Mouse (Mus musculus) hindbrain, embryonic 14.5 days (tissue): ENCODE data around the gene Thap3. TPM values are rescaled to one million over a fixed set of nuclear protein-coding genes. Genes with fewer than 3 reads are reported as not detected.
A peak's percentile ranks its signal among the peaks of the same experiment; 100 is the strongest.

Experiments
- ATAC-seq: fragments of 200-750 bp; cut with Nextera tagmentation; 2 replicates; pipeline ENCODE4 v1.8.0; 2017; ENCODE audit warnings: moderate number of reproducible peaks, mild to moderate bottlenecking, moderate TSS enrichment, moderate library complexity; ENCODE audit not compliant: low FRiP score
- DNase-seq: peaks from one replicate; pipeline ENCODE4 v3.0.0-alpha.2; 2015; ENCODE audit warnings: low spot score
- H3K27ac ChIP-seq: fragments of 300-500 bp; sonication (generic); 2 replicates; pipeline ENCODE4 v1.5.1; 2014; ENCODE audit warnings: mild to moderate bottlenecking, moderate library complexity
- H3K27me3 ChIP-seq: fragments of 300-500 bp; sonication (generic); 2 replicates; pipeline ENCODE4 v1.6.1; 2014; ENCODE audit warnings: mild to moderate bottlenecking, low read length, mixed read lengths; ENCODE audit not compliant: control insufficient read depth, insufficient read depth
- H3K36me3 ChIP-seq: fragments of 300-500 bp; sonication (generic); replicated peaks from 2 replicates; pipeline ENCODE4 v1.6.1; 2014; ENCODE audit not compliant: control insufficient read depth, insufficient read depth
- H3K4me1 ChIP-seq: fragments of 300-500 bp; sonication (generic); replicated peaks from 2 replicates; pipeline ENCODE4 v1.6.1; 2014; ENCODE audit warnings: antibody characterized with exemption, low read length, mixed read lengths; ENCODE audit not compliant: control insufficient read depth, insufficient read depth
- H3K4me2 ChIP-seq: fragments of 300-500 bp; sonication (generic); replicated peaks from 2 replicates; pipeline ENCODE4 v1.6.1; 2014; ENCODE audit warnings: mild to moderate bottlenecking, moderate library complexity
- H3K4me3 ChIP-seq: fragments of 300-500 bp; sonication (generic); replicated peaks from 2 replicates; pipeline ENCODE4 v1.5.1; 2014; ENCODE audit warnings: mild to moderate bottlenecking, low read length
- H3K9ac ChIP-seq: fragments of 300-500 bp; sonication (generic); 2 replicates; pipeline ENCODE4 v1.6.1; 2014
- H3K9me3 ChIP-seq: fragments of 300-500 bp; sonication (generic); 2 replicates; pipeline ENCODE4 v1.6.1; 2016; ENCODE audit warnings: low read length; ENCODE audit not compliant: control insufficient read depth
- WGBS: fragments of 180-500 bp; shearing (Covaris S2); extraction: QIAGEN DNeasy Blood & Tissue Kit; methylation state at CpG from one replicate; pipeline ENCODE4 v1.1.7; 2014; 5-methylcytosine and 5-hydroxymethylcytosine counted together
- polyA plus RNA-seq: library from polyadenylated mRNA; unstranded; fragments of >200 nt; fragmentation: Nextera tagmentation; extraction: Ambion mirVana; gene quantifications from 2 replicates; pipeline ENCODE4 v1.2.1, GENCODE M21; 2014

The Thap3 gene
- polyA plus RNA-seq, 1 experiment from 2014 or later: 25.1 TPM

DNA sequence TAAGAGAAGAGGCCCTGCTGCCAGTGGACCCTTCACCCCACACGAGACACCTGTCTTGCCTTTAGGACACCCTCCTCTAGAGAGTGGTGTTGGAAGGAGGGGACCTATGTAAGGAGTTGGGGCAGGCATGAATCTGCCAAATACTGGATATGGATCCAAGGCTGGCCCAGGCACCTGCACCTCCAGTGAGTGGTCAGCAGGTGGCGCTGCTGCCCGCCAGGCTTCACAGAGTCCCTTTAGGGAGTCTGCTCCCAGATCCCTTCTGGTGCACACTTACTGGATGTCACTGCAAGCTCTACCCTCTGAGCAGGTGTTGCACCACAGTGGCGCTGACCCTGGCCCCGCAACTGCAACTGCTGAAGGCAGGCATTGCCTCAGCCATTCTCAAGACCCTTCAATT is 7.4 kb downstream of the Thap3 start:
- H3K27ac ChIP-seq: no peak overlapping the region

GRCm38 (mm10) chr4:151980699-151981098 is 8.1 kb downstream of the Thap3 start:
- Histone ChIP-seq H3K4me1 (no peaks in the 10 kb centered on the region), H3K4me3 (no peak overlapping the region), H3K27ac (no peak overlapping the region), H3K9ac (no peak overlapping the region), H3K36me3 (peaks cover 42% of the 10 kb centered on the region), H3K4me2 (no peak overlapping the region), H3K27me3 (no peaks in the 10 kb centered on the region), H3K9me3 (no peaks in the 10 kb centered on the region)
- ATAC-seq: no peak
- no peak for DNase-seq
- 81% methylated on average over 8 of the region's 8 CpGs for WGBS

More for the DNA sequence above, 7.4 kb downstream of the Thap3 start:
- no peaks in the 10 kb centered on the region for H3K9me3 ChIP-seq
- 13% methylated on average over 5 of the region's 5 CpGs for WGBS
- peaks cover 37% of the 10 kb centered on the region for H3K36me3 ChIP-seq
- H3K27me3 ChIP-seq: no peaks in the 10 kb centered on the region
- DNase-seq (peak; percentile 89), ATAC-seq (peak; percentile 45)
- H3K4me2 ChIP-seq: no peak overlapping the region
- H3K4me3 ChIP-seq: no peak overlapping the region
- no peak overlapping the region for H3K9ac ChIP-seq
- H3K4me1 ChIP-seq: no peaks in the 10 kb centered on the region

- Histone ChIP-seq H3K27ac (no peak overlapping the region), H3K36me3 (peaks cover 51% of the 10 kb centered on the region), H3K4me1 (no peaks in the 10 kb centered on the region), H3K4me2 (no peak overlapping the region), H3K27me3 (no peaks in the 10 kb centered on the region), H3K9me3 (no peaks in the 10 kb centered on the region), H3K9ac (no peak overlapping the region; the same call in 1 of the 2 replicates), H3K4me3 (no peak overlapping the region)
- ATAC-seq: peak; percentile 24; the same call in 1 of the 2 replicates
- WGBS: 44% methylated on average over 10 of the region's 10 CpGs
- peak; percentile 95 for DNase-seq
Measured at GRCm38 (mm10) chr4:151977748-151978147, 11.0 kb downstream of the Thap3 start.

- DNase-seq (no peak), ATAC-seq (no peak)
- no peak overlapping the region for H3K9ac ChIP-seq
- no peaks in the 10 kb centered on the region for H3K27me3 ChIP-seq
- H3K9me3 ChIP-seq: no peaks in the 10 kb centered on the region
- no peak overlapping the region for H3K27ac ChIP-seq
- no peaks in the 10 kb centered on the region for H3K4me1 ChIP-seq
- peaks cover 55% of the 10 kb centered on the region for H3K36me3 ChIP-seq
- 95% methylated on average over 3 of the region's 3 CpGs for WGBS
- no peak overlapping the region for H3K4me2 ChIP-seq
- H3K4me3 ChIP-seq: no peak overlapping the region
Measured at GRCm38 (mm10) chr4:151975441-151975840, 13.4 kb downstream of the Thap3 start.

DNA sequence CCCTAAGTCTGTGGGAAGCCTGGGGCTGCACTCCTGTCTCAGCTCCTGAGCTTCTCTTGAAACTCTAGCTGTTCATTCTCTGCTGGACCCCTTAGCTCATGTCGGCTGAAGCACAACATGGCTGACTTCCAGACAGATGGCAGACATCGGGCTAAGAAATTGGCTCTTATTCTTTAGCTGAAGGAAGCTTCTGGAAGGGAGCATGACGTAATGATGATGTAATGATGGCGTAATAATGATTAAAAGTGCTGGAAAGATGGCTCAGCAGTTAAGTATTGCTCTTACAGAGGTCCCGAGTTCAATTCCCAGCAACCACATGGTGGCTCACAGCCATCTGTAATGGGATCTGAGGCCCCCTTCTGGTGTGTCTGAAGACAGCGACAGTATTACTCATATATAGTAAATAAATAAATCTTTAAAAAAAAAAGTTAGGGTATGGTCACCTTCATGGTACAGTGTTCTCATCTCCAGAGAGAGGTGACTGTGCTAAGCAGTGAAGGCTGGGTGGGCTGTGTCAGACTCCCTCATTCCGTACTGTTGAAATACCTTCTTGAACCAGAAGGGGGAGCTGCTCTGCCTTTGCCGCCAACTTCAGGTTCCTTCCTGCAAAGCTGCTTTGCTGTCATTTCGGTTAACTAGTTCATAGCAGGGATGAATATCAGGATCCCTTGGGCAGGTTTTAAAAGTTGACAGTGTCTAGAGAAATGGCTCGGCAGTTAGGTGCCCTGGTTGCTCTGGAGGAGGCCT is 16.4 kb downstream of the Thap3 start:
- no peak for ATAC-seq
- peaks cover 50% of the 10 kb centered on the region for H3K36me3 ChIP-seq

GRCm38 (mm10) chr4:151968204-151968921 is 20.4 kb downstream of the Thap3 start:
- ATAC-seq: no peak
- Histone ChIP-seq H3K27ac (0 out of 2 replicates have a peak overlapping the region, but pooled peaks have one; percentile 38), H3K4me3 (no peak overlapping the region), H3K4me2 (no peak overlapping the region), H3K36me3 (peaks cover 43% of the 10 kb centered on the region), H3K9me3 (no peaks in the 10 kb centered on the region), H3K27me3 (no peaks in the 10 kb centered on the region), H3K9ac (no peak overlapping the region), H3K4me1 (no peaks in the 10 kb centered on the region)
- no peak for DNase-seq
- 72% methylated on average over 26 of the region's 26 CpGs for WGBS

More for the DNA sequence above, 16.4 kb downstream of the Thap3 start:
- H3K4me1 ChIP-seq: no peaks in the 10 kb centered on the region
- peak; percentile 73 for DNase-seq
- H3K4me2 ChIP-seq: no peak overlapping the region
- H3K27me3 ChIP-seq: no peaks in the 10 kb centered on the region
- WGBS: 72% methylated on average over 10 of the region's 10 CpGs
- H3K4me3 ChIP-seq: no peak overlapping the region
- no peak overlapping the region for H3K9ac ChIP-seq
- H3K9me3 ChIP-seq: no peaks in the 10 kb centered on the region
- no peak overlapping the region for H3K27ac ChIP-seq

DNA sequence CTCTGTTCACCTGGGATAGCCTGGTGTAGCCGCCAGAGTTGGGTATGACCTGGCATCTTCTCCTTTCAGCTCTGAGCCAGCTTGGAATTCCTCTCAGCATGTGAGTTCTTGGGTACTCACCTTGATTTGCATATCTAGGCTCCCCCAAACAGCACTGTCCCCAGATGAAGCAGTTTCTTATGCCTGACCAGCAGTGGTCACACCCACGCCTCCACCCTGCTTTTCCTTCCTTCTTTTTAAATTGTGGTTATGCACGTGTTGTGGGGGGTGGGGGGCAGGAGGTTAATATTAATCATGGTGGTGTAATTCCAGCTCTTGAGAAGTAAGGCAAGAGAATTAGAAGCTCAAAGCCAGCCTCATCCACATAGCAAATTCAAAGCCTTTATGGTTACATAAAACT is 26.0 kb downstream of the Thap3 start:
- Histone ChIP-seq H3K27me3 (no peaks in the 10 kb centered on the region), H3K4me2 (no peak overlapping the region), H3K4me1 (no peaks in the 10 kb centered on the region), H3K9ac (no peak overlapping the region), H3K27ac (no peak overlapping the region), H3K4me3 (no peak overlapping the region), H3K36me3 (peaks cover 56% of the 10 kb centered on the region), H3K9me3 (no peaks in the 10 kb centered on the region)
- no peak for DNase-seq
- no peak for ATAC-seq
- 93% methylated on average over 3 of the region's 3 CpGs for WGBS

DNA sequence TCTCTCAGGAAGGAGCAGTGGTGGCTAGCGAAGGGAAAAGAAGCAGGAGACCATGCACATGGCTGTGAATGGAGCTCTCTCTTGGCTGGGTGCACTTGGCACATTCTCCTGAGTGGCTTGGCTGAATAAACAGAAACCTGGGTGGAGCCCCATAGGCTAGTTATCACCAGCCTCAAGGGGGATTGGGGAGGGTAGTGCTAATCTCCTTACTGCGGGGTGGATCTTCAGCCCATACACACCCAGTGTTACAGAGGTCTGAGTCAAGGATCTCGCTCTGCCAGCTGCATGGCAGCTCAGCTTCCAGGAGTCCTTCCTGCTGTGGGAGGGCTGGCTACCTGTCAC is 28.3 kb downstream of the Thap3 start:
- no peak for DNase-seq
- WGBS: 91% methylated on average over 3 of the region's 3 CpGs
- H3K9me3 ChIP-seq: no peaks in the 10 kb centered on the region
- no peaks in the 10 kb centered on the region for H3K27me3 ChIP-seq
- no peak overlapping the region for H3K9ac ChIP-seq
- no peak overlapping the region for H3K4me2 ChIP-seq
- H3K4me3 ChIP-seq: no peak overlapping the region
- no peaks in the 10 kb centered on the region for H3K4me1 ChIP-seq
- no peak for ATAC-seq
- H3K36me3 ChIP-seq: peaks cover 68% of the 10 kb centered on the region
- no peak overlapping the region for H3K27ac ChIP-seq

DNA sequence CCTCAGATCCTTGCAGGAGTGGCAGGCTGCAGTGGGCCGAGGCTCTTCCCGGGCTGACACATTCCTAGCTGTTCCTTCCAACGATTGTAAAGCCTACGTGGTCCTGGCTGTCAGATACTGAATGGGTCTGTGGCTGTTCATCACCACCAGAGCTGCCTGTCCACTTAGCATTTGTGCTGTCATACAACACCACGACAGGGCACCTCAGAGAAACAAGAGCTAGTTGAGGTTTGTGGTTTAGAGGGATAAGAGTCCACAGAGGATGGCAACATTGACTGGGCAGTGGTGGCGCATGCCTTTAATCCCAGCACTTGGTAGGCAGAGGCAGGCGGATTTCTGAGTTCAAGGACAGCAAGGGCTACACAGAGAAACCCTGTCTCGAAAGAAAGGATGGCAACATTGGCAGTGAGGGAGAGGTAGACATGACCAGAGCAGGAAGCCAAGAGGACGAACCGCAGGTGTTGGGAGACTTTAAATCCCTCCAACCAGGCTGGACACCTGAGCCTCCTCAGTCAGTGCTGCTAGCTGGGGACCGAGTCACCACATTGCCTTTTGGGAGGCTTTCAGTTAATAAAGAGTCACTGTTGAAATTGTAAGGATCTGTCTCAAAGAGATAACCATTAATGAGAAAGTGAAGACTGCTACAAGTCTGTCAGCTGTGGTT is 28.8 kb downstream of the Thap3 start:
- 92% methylated on average over 11 of the region's 11 CpGs for WGBS
- Histone ChIP-seq H3K27me3 (no peaks in the 10 kb centered on the region), H3K9me3 (no peaks in the 10 kb centered on the region), H3K4me2 (no peak overlapping the region), H3K36me3 (peaks cover 70% of the 10 kb centered on the region), H3K9ac (no peak overlapping the region), H3K4me1 (no peaks in the 10 kb centered on the region), H3K27ac (no peak overlapping the region), H3K4me3 (no peak overlapping the region)
- no peak for DNase-seq
- no peak for ATAC-seq
